Mouse (Mus musculus) G1E (cell line): ENCODE data around the gene Cmpk2.

ENCODE experiments used
- CTCF ChIP-seq: IDR thresholded peaks from 2 replicates; pipeline ENCODE4 v1.5.1; 2012; ENCODE audit warnings: low read depth, low read length, inconsistent platforms, mixed read lengths
- POLR2AphosphoS5 ChIP-seq: IDR thresholded peaks from 2 replicates; pipeline ENCODE4 v1.6.1; 2012; ENCODE audit warnings: low read depth, low read length, inconsistent platforms; ENCODE audit not compliant: insufficient replicate concordance

DNA sequence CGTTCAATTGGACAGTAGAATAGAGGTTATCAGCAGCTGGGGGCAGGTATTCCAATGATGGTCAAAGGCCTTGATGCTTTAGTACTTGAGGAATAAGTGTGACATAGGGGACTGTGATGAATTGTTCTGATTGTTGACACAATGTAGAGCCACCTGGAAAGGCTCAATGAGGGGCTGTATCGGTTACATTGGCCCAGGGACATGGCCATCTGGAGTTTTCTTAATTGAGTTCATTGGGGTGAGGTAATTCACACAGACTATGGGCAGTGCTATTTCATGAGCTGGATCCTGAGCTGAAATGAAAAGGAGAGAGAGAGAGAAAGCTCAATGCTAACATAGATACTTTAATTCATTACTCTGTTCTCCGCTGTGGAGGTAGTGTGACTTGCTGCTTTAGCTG, 31.1 kb upstream of the Cmpk2 start:
- TF ChIP-seq CTCF (no peak), POLR2AphosphoS5 (no peak)
